Mouse (Mus musculus): ENCODE measurements around the gene Mical3. TPM values are rescaled to one million over a fixed set of nuclear protein-coding genes. Genes with fewer than 3 reads are reported as not detected.

Gene Mical3
- polyA plus RNA-seq, 1 experiment: 34.0 TPM

DNA sequence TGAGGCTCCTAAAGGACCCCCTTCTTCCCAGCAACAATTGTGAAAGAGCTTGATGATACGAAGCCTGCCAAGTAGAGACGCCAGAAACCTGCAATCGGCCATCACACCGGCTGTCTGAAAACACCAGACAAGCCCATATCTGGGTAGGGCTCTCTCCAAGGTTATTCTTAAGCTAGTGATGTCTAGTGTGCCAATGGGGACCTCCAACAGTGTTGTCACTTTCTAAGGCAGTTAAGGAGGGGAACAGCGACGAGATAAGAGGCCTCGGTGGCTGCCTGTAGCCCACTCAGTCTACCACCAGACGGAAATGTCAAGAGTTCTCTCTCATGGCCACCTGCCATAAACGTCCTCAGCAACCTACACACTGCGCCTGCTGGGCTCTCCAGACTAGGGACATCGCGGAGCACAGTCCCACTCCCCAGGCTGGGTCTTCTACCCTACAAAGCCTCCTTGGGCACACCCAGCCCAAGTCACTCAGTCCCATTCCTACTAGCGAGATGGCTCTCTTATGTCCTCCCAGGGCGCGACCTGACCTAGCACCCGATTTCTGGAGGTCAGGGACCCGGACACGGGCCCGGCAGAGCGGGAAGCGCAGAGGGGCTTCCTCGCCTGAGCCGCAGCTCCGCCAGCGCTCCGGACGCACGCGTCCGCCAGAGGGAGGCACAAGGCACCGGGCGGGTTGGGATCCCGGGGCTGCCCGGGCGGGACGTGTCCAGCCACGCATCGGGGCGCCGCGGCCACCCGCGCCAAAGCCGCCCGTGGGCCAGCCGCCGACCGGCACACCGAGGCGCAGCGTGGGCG is 21.4 kb downstream of the Mical3 start:
- DNase-seq (ENCODE audit: low spot score): peak; percentile 54

DNA sequence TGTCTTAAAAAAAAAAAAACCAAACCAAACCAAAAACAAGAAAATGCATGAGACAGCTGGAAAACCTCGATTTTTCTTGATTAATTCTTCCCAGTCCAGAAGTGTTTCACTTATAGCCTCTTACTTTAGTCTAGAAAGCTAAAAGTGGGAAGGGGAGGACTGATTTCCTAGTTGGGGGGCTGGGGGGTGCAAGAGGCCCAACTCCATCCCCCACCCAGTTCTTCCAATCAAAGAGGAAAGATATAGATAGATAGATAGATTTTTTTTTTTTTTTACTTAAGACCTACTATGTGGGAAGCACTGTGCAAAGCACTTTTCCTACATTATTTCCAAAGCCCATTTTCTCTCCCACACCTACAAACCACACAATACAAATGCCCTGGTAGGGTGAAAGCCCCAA is 22.7 kb downstream of the Mical3 start:
- no peak for DNase-seq (ENCODE audit: low spot score)

DNA sequence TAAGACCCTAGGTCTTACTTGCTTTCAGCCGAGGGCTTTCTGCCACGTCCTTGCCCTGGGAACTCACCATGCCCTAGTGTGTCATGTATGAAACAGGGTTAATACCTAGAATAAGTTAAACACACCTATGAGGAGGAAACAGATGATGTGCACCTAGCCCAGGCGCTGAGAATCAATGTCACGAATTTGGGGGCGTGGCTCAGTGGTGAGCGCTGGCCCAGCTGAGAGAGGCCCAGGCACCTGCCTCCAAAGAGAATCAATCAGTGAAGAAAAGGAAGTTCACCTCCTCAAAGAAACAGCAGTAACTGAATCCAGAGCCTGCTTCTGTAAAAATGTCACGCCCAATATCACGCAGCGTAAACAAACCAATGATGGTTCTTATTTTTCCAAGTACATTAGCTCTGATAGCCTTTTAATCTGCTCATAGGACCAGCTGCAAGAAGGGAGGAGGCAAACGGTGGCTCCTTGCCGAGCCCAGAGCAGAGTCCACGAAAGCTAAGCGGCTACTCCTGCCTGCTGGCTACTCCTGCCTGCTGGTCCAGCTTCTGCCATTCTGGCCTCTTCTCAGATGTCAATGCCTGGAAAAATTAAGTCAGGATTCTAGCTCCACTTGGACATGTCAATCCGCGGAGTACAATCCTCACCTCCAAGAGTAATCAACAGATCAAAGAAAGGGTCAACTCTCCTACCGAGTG is 23.9 kb downstream of the Mical3 start:
- DNase-seq (ENCODE audit: low spot score): no peak

DNA sequence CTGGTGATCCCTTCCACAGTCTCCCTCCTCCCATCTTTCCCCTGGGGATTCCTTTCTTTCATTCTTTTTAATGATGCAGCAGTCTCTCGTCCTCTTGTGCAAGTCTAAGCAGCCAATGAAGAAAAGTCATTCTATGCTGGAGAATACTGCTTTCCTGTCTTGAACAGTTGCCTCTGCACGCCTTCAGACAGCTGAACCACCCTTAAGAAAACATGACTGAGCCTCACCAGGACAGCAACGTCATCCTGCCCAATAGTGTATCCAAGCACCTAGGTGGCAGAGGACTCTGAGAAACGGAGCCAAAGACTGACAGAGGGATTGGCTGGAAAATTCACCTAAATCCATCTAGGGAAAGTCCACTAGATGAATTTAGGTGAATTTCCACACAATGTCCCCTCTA is 25.1 kb downstream of the Mical3 start:
- DNase-seq (ENCODE audit: low spot score): no peak

DNA sequence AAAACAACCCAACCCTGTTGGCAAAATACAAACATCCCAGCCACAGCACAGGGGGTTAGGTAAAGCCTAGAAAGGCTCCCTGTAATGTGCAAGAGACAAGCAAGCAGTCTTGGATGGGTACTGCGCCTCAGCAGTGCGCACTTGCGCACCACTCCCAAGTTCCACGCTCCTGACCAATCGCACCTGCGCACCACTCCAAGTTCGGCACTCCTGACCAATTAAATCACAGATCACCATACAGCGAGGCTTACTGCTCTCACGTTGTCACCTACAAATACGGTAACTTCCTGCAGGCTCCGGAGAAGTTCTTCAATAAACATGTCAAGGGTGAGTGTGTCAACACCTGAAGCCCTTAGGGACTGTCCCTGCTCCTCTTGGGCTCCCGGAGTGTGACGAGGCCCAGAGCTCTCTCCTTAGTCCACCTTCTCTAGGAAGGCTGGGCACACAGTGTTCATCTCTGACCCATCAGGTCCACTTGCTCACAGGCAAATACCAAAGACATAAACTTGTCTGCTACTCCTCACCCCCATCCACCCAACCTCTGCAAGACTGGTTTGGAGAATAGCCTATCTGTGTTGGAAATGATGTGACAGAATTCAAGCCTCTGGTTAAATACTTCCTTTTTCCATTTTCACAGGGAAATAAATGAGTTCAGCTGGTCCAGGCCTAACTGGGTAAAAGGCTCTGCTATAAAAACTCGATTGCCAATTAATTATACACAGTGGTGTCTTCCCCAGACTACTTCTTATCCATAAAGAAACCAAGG is 27.2 kb downstream of the Mical3 start:
- DNase-seq (ENCODE audit: low spot score): no peak

DNA sequence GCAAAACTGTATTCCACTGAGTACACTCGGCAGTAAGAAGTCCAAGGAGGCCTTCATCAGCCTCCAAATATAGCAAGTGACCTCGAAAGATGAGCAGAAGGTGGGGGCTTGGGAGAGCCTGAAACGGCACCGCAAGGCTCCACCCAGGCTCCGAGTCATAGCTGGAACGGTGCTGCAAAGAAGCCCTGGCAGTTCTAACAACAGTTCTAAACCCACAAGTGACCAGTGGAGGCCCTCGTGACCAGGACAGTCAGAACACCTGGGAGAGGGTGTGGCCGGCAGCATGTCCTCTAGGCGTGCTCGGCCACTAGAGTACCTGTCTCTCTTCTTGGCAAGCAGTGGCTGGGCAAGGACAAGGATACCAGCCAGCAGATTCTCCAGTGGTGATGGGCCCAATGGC is 27.9 kb downstream of the Mical3 start:
- DNase-seq (ENCODE audit: low spot score): no peak

DNA sequence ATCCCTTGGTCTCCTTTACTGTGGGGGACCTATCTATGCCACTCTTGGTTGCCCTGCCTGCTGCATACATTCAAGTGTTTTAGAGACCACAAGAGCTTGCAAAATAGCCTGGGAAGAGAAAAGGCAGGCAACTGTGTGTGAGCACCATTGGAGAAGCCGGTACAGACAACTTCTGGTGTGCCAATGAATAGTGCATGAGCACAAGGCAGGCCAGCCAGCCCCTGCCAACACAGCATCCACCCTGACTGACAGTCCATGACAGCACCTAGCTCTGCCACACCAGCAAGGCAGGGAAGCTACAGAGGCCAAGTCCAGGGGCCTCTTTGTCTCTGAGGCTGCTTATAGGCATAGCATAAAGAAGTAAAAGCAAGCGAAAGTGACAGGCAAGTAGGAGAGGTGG is 28.7 kb downstream of the Mical3 start:
- DNase-seq (ENCODE audit: low spot score): no peak

DNA sequence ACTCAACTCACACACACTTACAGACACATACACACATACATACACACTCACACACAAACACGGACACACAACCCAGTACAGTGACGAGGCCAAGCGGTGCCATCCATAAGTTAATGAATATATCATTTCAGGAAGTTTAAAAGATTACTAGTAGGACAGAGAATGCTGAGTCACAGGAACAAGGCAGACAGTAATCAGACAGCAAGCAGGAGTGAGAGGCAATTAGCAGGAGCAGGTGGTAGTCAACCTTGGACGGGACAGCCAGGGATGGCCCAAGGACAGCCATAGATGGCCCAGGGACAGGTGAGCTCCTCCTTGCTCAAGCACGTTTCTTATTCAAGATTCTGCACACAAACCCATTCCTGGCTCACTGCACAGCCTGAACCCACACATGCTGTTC is 29.6 kb downstream of the Mical3 start:
- no peak for DNase-seq (ENCODE audit: low spot score)

DNA sequence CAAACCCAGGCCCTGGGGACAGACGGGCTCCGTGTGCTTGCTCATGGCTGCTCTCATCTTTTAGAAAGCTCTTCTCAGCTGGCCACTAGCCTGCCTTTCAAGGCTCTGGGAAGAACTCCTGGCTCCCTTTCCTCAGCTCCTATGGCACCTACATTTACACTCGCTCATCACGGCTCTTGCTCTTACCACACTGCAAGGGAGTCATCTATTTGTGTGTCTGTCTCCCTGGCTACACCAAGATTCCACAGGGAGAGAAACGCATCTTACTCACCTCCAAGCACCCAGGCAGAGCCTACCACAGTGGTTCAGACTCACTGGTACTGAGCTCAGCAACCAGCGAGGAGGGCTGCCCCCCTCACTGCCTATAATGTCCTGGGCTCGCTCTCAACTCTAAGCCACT is 31.0 kb downstream of the Mical3 start:
- DNase-seq (ENCODE audit: low spot score): no peak

DNA sequence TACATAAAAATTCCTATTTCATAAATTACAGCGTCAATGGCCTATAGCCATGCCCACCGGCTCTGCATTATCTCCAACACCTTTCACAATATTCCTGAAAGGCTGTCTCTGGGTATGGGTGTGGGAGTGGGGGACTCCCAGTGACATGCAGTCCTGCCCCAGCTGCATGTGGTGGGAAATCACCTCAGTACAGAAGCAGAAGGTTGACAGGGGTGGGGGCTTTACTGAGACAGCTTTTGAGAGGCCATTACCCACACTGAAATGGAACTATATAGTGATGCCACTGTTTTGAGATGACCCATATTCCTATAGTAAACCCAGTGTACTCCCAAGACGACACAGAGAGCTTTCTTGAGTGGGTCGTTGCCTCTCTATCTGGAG is 31.6 kb downstream of the Mical3 start:
- no peak for DNase-seq (ENCODE audit: low spot score)

DNA sequence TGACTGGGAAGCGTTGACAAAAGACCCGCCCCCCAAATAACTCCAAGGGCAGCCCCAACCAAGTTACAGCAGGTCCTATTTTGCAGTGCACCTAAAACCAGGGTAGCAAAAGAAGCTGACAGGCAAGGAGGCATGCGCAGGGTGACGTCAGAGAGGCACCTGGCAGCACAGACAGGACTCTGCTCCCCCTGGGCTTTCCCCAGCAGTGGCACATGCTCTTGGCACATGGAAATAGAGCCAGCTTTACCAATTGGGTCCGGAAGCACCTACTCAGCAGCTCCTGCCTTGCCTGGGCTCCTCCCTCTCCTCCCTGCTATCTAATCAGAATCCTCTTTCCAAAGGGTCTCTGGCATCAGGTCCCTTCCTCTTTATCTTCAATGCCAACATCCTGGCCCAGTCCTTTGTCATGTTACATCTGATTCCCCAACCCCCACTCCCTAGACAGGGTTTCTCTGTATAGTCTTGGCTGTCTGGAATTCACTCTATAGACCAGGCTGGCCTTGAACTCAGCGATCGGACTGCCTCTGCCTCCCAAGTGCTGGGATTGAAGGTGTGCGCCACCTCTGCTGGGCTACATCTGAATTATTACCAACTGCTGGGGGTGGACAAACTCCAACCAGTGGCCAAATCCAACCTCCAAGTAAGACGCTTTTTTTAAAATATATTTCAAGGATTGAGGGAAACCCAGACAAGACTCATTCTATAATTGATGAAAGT is 32.1 kb downstream of the Mical3 start:
- no peak for DNase-seq (ENCODE audit: low spot score)

DNA sequence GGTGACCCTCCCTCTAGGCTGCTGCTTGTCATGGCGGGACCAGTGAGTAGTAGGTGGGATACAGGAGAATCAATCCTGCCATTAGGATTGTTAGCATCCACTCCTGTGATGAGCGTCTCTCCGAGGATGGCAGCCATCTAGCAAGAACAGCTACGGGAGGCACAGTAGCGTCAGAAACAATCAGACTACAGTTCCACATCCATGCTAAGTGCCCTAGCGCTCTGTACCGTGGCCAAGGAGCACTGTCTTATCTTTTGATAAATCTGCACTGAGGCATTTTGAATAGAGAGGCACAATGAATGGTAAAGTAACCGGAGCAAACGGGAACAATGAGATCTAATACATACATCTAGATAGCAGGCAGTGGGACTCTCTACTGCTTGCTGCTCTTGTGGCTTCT is 32.7 kb downstream of the Mical3 start:
- DNase-seq (ENCODE audit: low spot score): no peak

DNA sequence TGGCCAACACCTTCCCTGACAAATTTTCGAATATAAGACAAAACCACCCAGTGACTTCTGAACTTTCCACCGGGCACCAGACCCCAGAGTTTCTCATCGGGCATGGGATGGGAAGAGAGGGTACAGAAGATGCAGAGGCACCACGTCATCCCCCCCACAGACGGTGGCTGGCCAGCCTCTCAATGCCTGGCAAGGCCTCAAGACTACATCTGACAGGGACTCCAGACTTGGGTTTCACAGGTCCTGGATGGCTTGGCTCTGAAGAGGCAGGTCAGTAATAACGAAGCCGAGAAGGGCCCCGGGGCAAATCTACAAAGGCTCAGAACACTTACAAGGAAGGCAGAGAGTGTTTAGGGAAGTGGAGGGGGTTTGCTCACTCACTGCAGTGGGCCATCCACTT is 33.9 kb downstream of the Mical3 start:
- DNase-seq (ENCODE audit: low spot score): no peak

DNA sequence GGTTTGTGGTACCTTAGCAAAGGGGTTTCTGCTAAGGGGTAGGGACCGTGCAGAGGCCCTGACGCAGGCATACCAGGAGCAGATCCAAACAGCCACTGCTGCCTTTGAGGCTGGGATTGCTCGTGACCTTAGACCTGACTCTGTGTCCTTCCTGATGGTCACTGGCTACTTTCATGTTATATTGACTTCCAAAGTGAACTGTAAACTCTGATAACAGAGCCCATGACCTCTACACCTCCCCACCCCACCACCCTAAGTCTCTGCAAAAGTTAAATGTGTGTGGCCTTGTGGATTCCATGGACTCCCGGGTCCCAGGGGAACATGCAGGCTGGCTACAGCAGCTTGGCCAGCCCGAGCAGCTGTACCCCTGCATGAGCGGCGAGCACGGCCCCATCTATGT is 34.4 kb downstream of the Mical3 start:
- no peak for DNase-seq (ENCODE audit: low spot score)

DNA sequence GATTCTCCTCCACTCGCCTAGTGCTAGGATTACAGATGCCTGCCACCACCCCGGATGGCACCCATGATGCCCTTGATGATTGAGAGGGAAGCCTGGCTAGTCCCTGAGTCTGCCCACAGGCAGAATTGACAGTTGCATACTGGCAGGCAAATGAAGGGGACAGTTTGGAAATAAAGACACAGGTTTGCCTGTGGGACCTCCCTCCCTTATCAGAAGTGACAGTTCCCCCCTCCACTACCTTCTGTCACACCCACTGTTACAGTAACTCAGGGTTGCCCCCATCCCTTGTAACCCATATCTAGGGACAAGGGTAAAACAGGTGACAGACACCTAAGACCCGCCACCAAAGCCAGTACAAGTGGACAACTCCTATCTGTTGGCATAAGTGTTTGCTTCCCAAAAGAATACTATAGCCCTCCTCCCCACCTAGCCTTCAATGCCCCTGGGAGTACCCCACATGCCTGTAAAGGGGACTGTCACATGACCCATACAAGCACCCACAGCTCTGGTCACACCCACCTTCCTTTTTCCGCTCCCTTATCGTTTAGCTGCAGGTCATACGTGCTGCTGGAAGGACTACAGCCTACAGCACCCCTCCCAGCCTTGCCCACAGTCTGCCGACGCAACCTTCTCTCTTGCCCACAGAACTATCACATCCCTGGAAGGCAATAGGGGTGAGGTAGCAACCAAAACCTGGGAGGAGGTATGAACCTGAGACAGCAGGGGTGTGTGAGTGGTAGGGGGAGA is 37.0 kb downstream of the Mical3 start:
- no peak for DNase-seq (ENCODE audit: low spot score)

DNA sequence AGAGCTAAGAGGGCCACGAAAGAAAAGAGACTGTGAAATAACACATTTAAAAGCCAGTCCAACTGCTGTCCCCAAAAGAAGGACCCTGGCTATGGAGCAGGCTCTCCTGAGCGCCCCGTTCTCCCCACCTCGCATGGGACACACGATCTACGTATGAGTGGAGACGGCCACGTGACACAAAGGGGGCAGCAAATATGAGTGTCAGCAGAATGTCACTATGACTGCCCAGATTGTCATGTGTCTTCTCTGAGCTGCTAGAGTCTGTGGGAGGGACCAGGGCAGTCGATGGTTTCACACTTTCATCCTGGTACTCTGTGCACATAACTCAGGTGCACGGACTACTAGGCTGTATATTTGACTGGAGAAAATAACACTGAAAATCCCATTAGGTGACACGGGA is 40.0 kb downstream of the Mical3 start:
- DNase-seq (ENCODE audit: low spot score): no peak

DNA sequence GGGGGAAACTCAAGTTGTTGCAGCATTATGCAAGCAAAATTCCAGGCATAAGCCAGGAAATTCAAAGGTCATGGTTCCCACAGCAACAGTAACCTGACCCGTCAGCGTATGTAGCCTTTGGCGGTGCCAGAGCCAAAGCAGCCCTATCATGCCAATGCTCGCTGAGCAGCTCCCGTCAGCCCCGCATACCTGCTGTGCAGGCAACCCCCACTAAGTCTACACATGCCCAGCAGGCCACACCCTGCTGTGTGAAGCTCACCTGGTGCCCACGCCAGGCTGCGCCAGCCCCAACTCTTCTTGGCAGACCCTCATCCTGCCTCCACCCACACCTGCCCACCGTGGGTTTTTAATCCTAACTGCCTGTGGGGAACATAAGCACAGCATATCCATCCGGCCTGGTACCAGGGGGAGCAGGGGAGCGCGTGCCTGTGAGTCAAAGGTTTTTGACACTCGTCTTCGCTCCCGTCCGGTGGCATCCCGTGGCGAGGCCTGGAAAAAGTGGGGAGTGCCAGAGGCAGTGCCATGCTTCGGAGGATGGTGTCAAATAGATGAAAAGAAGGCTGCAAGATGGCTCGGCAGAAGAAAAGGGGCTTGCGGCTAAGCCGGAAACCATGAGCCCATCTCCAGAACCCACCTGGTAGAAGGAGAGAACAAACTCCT is 43.1 kb downstream of the Mical3 start:
- DNase-seq (ENCODE audit: low spot score): no peak

DNA sequence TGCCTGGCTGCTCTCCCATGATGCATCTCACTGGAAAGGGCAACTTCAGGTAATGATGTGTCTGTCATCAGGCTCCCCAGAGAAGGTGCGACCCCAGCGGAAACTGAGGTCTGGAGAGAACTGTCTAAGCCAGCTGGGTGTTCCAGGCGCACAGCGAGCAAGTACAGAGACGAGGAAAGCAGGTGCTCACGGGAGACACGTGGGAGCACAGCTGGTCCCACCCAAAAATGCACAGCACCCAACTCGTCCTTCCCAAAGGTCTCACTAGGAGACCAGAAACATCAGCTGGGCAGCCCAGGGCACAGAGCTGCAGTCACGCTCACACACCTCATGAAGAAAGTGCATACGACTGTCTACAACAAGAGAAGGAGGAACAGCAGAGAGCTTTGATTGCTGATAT is 43.7 kb downstream of the Mical3 start:
- DNase-seq (ENCODE audit: low spot score): no peak

DNA sequence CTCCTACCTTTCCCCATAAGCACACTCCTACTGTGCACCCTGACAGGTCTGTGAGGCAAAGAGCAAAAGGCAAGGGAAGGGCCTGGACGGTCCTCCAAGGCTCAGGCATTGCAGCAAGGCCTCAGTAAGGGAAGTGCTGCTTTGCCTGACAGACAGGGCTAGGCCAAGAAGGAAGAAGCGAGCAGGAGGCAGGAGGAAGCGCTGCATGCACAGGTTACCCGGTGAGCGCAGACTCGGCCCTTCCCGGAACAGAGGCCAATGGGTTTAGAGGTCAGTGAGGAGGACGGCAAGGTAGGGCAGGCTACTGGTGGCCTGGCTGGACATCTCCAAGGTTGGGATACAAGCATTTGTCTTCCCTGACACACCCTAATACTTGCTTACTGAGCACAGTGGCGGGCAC is 44.6 kb downstream of the Mical3 start:
- DNase-seq (ENCODE audit: low spot score): no peak

DNA sequence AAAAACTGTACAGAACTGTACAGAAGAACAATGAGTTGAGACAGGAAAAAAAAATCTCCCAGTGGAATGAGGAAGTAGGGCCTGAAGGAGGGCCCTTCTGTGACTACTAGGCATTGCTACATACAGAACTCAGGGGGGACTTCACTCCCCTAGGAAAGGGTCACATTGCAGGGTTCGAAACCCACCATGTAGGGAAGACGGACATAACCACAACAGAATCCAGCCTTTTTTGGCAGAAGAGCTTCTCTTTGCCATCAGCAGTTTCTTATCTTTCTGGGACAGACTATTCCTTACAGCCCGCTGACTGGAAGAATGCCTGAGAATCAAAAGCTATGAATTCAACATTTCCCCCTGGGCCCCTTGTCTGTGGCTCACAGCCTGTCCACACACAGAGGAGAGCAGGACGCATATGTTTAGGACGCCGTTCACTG is 46.7 kb downstream of the Mical3 start:
- no peak for DNase-seq (ENCODE audit: low spot score)

DNA sequence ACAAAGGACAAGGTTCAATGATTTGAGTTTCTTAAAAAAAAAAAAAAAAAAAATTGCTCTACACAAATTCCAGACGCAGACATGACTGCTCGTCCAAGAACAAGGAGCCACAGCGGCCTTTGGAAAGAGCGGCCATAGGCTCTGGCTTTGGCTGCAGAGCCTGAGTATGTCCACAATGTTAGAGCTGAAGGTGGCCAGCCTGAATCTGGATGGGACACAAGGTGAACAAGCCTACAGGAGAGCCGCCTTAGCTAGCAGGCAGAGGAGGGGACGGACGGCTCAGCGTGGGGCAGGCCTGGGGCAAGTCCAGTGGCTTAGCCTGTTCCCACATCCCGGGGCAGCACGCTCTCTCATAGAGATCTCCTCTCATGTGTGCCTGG is 48.7 kb downstream of the Mical3 start:
- DNase-seq (ENCODE audit: low spot score): no peak

Measured in urinary bladder, adult 2 months (tissue).